Mouse (Mus musculus): ENCODE measurements around the gene Ttc21b.

- TF ChIP-seq CTCF (IDR thresholded peaks at IDR 0.05; ENCODE audit: control insufficient read depth, insufficient read depth, insufficient replicate concordance, low read depth, low read length) (no peak), POLR2A (IDR thresholded peaks at IDR 0.05; ENCODE audit: control insufficient read depth, low read depth, low read length) (no peak)
These were observed 116.2 kb downstream of the Ttc21b start for GRCm38 (mm10) chr2:66140246-66140645.
